Mouse (Mus musculus): ENCODE measurements around the gene Ifne.

GRCm38 (mm10) chr4:88867926-88868911 is 11.8 kb downstream of the Ifne start:
- no peak for TF ChIP-seq CTCF (IDR thresholded peaks at IDR 0.05; ENCODE audit: extremely low read depth, insufficient read length, insufficient replicate concordance, low read depth, low read length)
- no peak for TF ChIP-seq POLR2A (IDR thresholded peaks at IDR 0.05; ENCODE audit: low read depth, low read length)
